ENCODE assay signal across 26 mouse cellular contexts in genomic region chr11:4112861-4113260, GRCm38 (mm10).
"Had no signal": no experiment of that assay in that cellular context is flagged by ENCODE, and none has a peak within 500 bp of the region (broad histone marks: within the 10 kb centered on the region; RNA-seq: fewer than 3 reads in every experiment).

No protein-coding gene starts in this region.

- H3K9ac ChIP-seq: heart, embryonic 13.5 days; heart, embryonic 15.5 days; hindbrain, embryonic 13.5 days; hindbrain, embryonic 15.5 days; kidney, embryonic 15.5 days; limb, embryonic 13.5 days; limb, embryonic 15.5 days; liver, embryonic 13.5 days had no signal

- H3K27ac ChIP-seq: heart, adult 2 months; heart, embryonic 13.5 days; heart, embryonic 15.5 days; hindbrain, embryonic 13.5 days; hindbrain, embryonic 15.5 days; hindbrain, postnatal 0 days; kidney, embryonic 15.5 days; kidney, postnatal 0 days; limb, embryonic 13.5 days; limb, embryonic 15.5 days; liver, embryonic 13.5 days had no signal

- H3K27me3 ChIP-seq: hindbrain, embryonic 15.5 days had no signal

- ATAC-seq: hindbrain, postnatal 0 days; intestine, embryonic 16.5 days had no signal

- DNase-seq: gastrocnemius, postnatal 14 days; gastrocnemius, postnatal 36 days; heart, adult 11 months; heart, adult 2 months; heart, postnatal 14 days; heart, postnatal 36 days; kidney, adult 11 months; kidney, adult 2 months; kidney, adult 9 months; kidney, postnatal 14 days; kidney, postnatal 36 days; layer of hippocampus, adult 9-11 months; layer of hippocampus, postnatal 36 days; left cerebral cortex, postnatal 4 days; liver, embryonic 13.5 days had no signal

- H3K4me3 ChIP-seq: heart, adult 2 months; heart, embryonic 13.5 days; heart, embryonic 15.5 days; hindbrain, embryonic 13.5 days; hindbrain, embryonic 15.5 days; kidney, embryonic 15.5 days; limb, embryonic 13.5 days; limb, embryonic 15.5 days; liver, embryonic 13.5 days had no signal

- H3K4me2 ChIP-seq: heart, embryonic 11.5 days; heart, embryonic 13.5 days; heart, embryonic 15.5 days; hindbrain, embryonic 13.5 days; hindbrain, embryonic 15.5 days; kidney, embryonic 15.5 days; limb, embryonic 13.5 days; limb, embryonic 15.5 days; liver, embryonic 13.5 days had no signal

- H3K9me3 ChIP-seq: heart, embryonic 13.5 days; heart, embryonic 15.5 days; hindbrain, embryonic 13.5 days; hindbrain, embryonic 15.5 days; kidney, embryonic 15.5 days; limb, embryonic 13.5 days; limb, embryonic 15.5 days; liver, embryonic 13.5 days had no signal

- H3K36me3 ChIP-seq: heart, embryonic 13.5 days; heart, embryonic 15.5 days; kidney, embryonic 15.5 days had no signal
